In the genomic region with DNA sequence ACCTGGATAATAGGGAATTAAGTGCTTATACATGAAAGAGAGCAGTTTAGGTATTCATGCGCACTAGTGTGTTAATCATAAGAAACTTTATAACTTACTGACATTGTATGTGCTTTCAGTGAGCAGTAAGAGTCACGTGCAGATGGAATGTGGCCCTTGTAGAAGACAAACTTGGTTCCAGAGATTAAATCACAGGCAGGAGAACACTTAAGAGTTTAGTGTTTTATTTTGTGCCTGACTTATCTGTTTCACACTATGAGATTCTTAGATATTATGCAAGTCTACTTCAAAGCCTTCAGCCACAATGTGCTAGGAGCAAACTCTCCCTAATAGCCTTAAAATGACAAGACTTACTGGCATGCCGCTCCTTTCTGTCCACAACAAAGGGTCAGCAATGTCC, we compare ENCODE assay signal across 24 mouse cellular contexts.
DNase-seq lines count a peak whose midpoint lies in the region; ATAC-seq lines count a peak whose summit lies in the region.
"Had no signal": no experiment of that assay in that cellular context is flagged by ENCODE, and none has a peak within 500 bp of the region (broad histone marks: within the 10 kb centered on the region; RNA-seq: fewer than 3 reads in every experiment).

No protein-coding gene starts in this region.

- 51% methylated on average over 3 of the region's 3 CpGs for WGBS in lung, embryonic 16.5 days
- WGBS in midbrain, embryonic 11.5 days, result 73% methylated on average over 3 of the region's 3 CpGs
- WGBS in midbrain, embryonic 10.5 days, result 73% methylated on average over 3 of the region's 3 CpGs

- no peaks in the 10 kb centered on the region for H3K36me3 ChIP-seq in lung, embryonic 16.5 days (ENCODE audit: control insufficient read depth, insufficient read depth, low read length)
- no peaks in the 10 kb centered on the region for H3K36me3 ChIP-seq in midbrain, embryonic 11.5 days (ENCODE audit: control insufficient read depth, insufficient read depth, low read length)
- H3K36me3 ChIP-seq in midbrain, embryonic 10.5 days, result no peaks in the 10 kb centered on the region
- H3K36me3 ChIP-seq: embryonic facial prominence, embryonic 10.5 days; embryonic facial prominence, embryonic 12.5 days; forebrain, embryonic 15.5 days; G1E had no signal

- H3K27me3 ChIP-seq in lung, embryonic 16.5 days (ENCODE audit: control insufficient read depth, insufficient read depth, low read depth, low read length), result no peaks in the 10 kb centered on the region
- H3K27me3 ChIP-seq in midbrain, embryonic 11.5 days (ENCODE audit: control insufficient read depth, insufficient read depth, low read length), result no peaks in the 10 kb centered on the region
- H3K27me3 ChIP-seq in midbrain, embryonic 10.5 days (ENCODE audit: low read depth, poor library complexity, severe bottlenecking), result no peaks in the 10 kb centered on the region
- H3K27me3 ChIP-seq: CH12.LX; embryonic facial prominence, embryonic 12.5 days; forebrain, embryonic 13.5 days; forebrain, embryonic 15.5 days; Patski had no signal

- H3K4me1 ChIP-seq in lung, embryonic 16.5 days (replicated peaks; ENCODE audit: control insufficient read depth, insufficient read depth, low read length), result no peaks in the 10 kb centered on the region
- H3K4me1 ChIP-seq in midbrain, embryonic 11.5 days (ENCODE audit: control insufficient read depth, insufficient read depth, low read length), result no peaks in the 10 kb centered on the region
- H3K4me1 ChIP-seq in midbrain, embryonic 10.5 days, result no peaks in the 10 kb centered on the region
- H3K4me1 ChIP-seq: embryonic facial prominence, embryonic 12.5 days; forebrain, embryonic 13.5 days; forebrain, embryonic 15.5 days had no signal

- H3K4me2 ChIP-seq in lung, embryonic 16.5 days (ENCODE audit: low read depth, low read length), result no peak overlapping the region
- no peak overlapping the region for H3K4me2 ChIP-seq in midbrain, embryonic 11.5 days
- H3K4me2 ChIP-seq: embryonic facial prominence, embryonic 12.5 days; forebrain, embryonic 13.5 days; forebrain, embryonic 15.5 days had no signal

- H3K9me3 ChIP-seq in lung, embryonic 16.5 days (ENCODE audit: control insufficient read depth, low read length), result no peaks in the 10 kb centered on the region
- no peaks in the 10 kb centered on the region for H3K9me3 ChIP-seq in midbrain, embryonic 11.5 days (ENCODE audit: control insufficient read depth, low read length)
- no peaks in the 10 kb centered on the region for H3K9me3 ChIP-seq in midbrain, embryonic 10.5 days (replicated peaks)
- H3K9me3 ChIP-seq: embryonic facial prominence, embryonic 10.5 days; embryonic facial prominence, embryonic 12.5 days; forebrain, embryonic 13.5 days; forebrain, embryonic 15.5 days; G1E had no signal

- no peak overlapping the region for H3K4me3 ChIP-seq in lung, embryonic 16.5 days (ENCODE audit: low read length)
- H3K4me3 ChIP-seq in midbrain, embryonic 11.5 days (ENCODE audit: low read depth, low read length), result no peak overlapping the region
- H3K4me3 ChIP-seq in midbrain, embryonic 10.5 days, result no peak overlapping the region
- H3K4me3 ChIP-seq: embryonic facial prominence, embryonic 10.5 days; embryonic facial prominence, embryonic 12.5 days; forebrain, embryonic 13.5 days; forebrain, embryonic 15.5 days had no signal

- DNase-seq in lung, postnatal 4 days, result no peak
- peak; percentile 20 for DNase-seq in lung, postnatal 25 days (ENCODE audit: low spot score)
- no peak for DNase-seq in lung, postnatal 10 days
- DNase-seq in midbrain, embryonic 11.5 days (ENCODE audit: low spot score, missing footprints), result peak; percentile 26
- no peak for DNase-seq in midbrain, embryonic 10.5 days (ENCODE audit: low spot score)
- DNase-seq: adrenal gland, adult 8-10 months; adrenal gland, postnatal 14 days; adrenal gland, postnatal 36 days; B cell, adult 2 months; cerebellum, adult 11-12 months; cerebellum, adult 2 months; cerebellum, adult 9-10 months; cerebellum, postnatal 10 days; cerebellum, postnatal 25 days had no signal

- no peak overlapping the region for H3K9ac ChIP-seq in lung, embryonic 16.5 days (ENCODE audit: low read length)
- H3K9ac ChIP-seq in midbrain, embryonic 11.5 days (ENCODE audit: low read length), result no peak overlapping the region
- H3K9ac ChIP-seq: embryonic facial prominence, embryonic 12.5 days; forebrain, embryonic 13.5 days; forebrain, embryonic 15.5 days had no signal

- 0 out of 2 replicates have a peak, but pooled peaks have one; percentile 41 for ATAC-seq in lung, embryonic 16.5 days (ENCODE audit: low read depth)
- ATAC-seq in midbrain, embryonic 11.5 days (ENCODE audit: low FRiP score), result no peak
- ATAC-seq: activated CD4-positive, CD25-positive, alpha-beta regulatory T cell, adult 4 months; CD4-positive, CD25-positive, alpha-beta regulatory T cell, adult 4 months; forebrain, embryonic 13.5 days; forebrain, embryonic 15.5 days; Patski had no signal

- no peak overlapping the region for H3K27ac ChIP-seq in lung, embryonic 16.5 days (ENCODE audit: low read length)
- H3K27ac ChIP-seq in midbrain, embryonic 11.5 days (ENCODE audit: low read depth, low read length), result no peak overlapping the region
- no peak overlapping the region for H3K27ac ChIP-seq in midbrain, embryonic 10.5 days (replicated peaks)
- H3K27ac ChIP-seq: embryonic facial prominence, embryonic 10.5 days; embryonic facial prominence, embryonic 12.5 days; forebrain, embryonic 13.5 days; forebrain, embryonic 15.5 days had no signal

Comparison
In these comparisons a context has a peak if more than half of its experiments do, and no peak if none do; other contexts are left out.
1. DNase-seq: peak in lung, postnatal 25 days (single experiment) and midbrain, embryonic 11.5 days (single experiment); none in lung, postnatal 4 days (0 of 2), lung, postnatal 10 days (single experiment) and midbrain, embryonic 10.5 days (single experiment).